Comparison of ENCODE assay signal across 12 mouse cellular contexts in genomic region chr1:185098195-185098974, GRCm38 (mm10).
A peak's percentile ranks its signal among the peaks of the same experiment; 100 is the strongest.
DNase-seq lines count a peak whose midpoint lies in the region; ATAC-seq lines count a peak whose summit lies in the region.
"Had no signal": no experiment of that assay in that cellular context is flagged by ENCODE, and none has a peak within 500 bp of the region (broad histone marks: within the 10 kb centered on the region; RNA-seq: fewer than 3 reads in every experiment).

No protein-coding gene starts in this region.

- peak overlapping the region; percentile 47 for H3K4me2 ChIP-seq in heart, embryonic 13.5 days
- peak overlapping the region; percentile 7 for H3K4me2 ChIP-seq in forebrain, embryonic 15.5 days (replicated peaks)
- peak overlapping the region; percentile 35 for H3K4me2 ChIP-seq in midbrain, embryonic 12.5 days (replicated peaks)

- H3K9ac ChIP-seq in heart, embryonic 13.5 days = 0 out of 2 replicates have a peak overlapping the region, but pooled peaks have one; percentile 25
- H3K9ac ChIP-seq in forebrain, embryonic 15.5 days (replicated peaks) = no peak overlapping the region
- 0 out of 2 replicates have a peak overlapping the region, but pooled peaks have one; percentile 3 for H3K9ac ChIP-seq in midbrain, embryonic 12.5 days (replicated peaks)
- H3K9ac ChIP-seq: liver, postnatal 0 days had no signal

- H3K4me1 ChIP-seq in heart, embryonic 13.5 days = peaks cover 21% of the 10 kb centered on the region
- peaks cover 17% of the 10 kb centered on the region for H3K4me1 ChIP-seq in forebrain, embryonic 15.5 days
- peaks cover 26% of the 10 kb centered on the region for H3K4me1 ChIP-seq in midbrain, embryonic 12.5 days

- DNase-seq in heart, adult 8-10 months (ENCODE audit: low spot score) = no peak
- peak; percentile 43 for DNase-seq in embryo, embryonic 11 days
- DNase-seq in urinary bladder, postnatal 36 days (ENCODE audit: low spot score in 2 of 2) = no peak
- DNase-seq in left cerebral cortex, postnatal 14 days (ENCODE audit: low spot score in 2 of 2) = no peak
- DNase-seq: cerebellum, adult 2 months; kidney, postnatal 14 days; liver, postnatal 0 days had no signal

- no peaks in the 10 kb centered on the region; the same call in 1 of the 2 replicates for H3K27me3 ChIP-seq in heart, embryonic 13.5 days (replicated peaks)
- H3K27me3 ChIP-seq in forebrain, embryonic 15.5 days = no peaks in the 10 kb centered on the region
- H3K27me3 ChIP-seq in midbrain, embryonic 12.5 days = no peaks in the 10 kb centered on the region; the same call in 1 of the 2 replicates

- 18% methylated on average over 17 of the region's 17 CpGs for WGBS in heart, embryonic 13.5 days
- 6% methylated on average over 17 of the region's 17 CpGs for WGBS in forebrain, embryonic 15.5 days
- WGBS in midbrain, embryonic 12.5 days = 3% methylated on average over 17 of the region's 17 CpGs

- H3K27ac ChIP-seq in heart, embryonic 13.5 days (replicated peaks) = peak overlapping the region; percentile 65
- H3K27ac ChIP-seq in forebrain, embryonic 15.5 days (replicated peaks) = 0 out of 2 replicates have a peak overlapping the region, but pooled peaks have one; percentile 2
- peak overlapping the region; percentile 82 for H3K27ac ChIP-seq in midbrain, embryonic 12.5 days (replicated peaks)

- H3K4me3 ChIP-seq in heart, embryonic 13.5 days = no peak overlapping the region
- H3K4me3 ChIP-seq in forebrain, embryonic 15.5 days = no peak overlapping the region
- no peak overlapping the region for H3K4me3 ChIP-seq in midbrain, embryonic 12.5 days
- H3K4me3 ChIP-seq: erythroblast, embryonic 14.5 days had no signal

- intact Hi-C loops in left cerebral cortex, postnatal 14 days (cut with DNase I) = no loop called here

- peaks cover 3% of the 10 kb centered on the region; the same call in 1 of the 2 replicates for H3K9me3 ChIP-seq in heart, embryonic 13.5 days
- no peaks in the 10 kb centered on the region for H3K9me3 ChIP-seq in forebrain, embryonic 15.5 days
- no peaks in the 10 kb centered on the region for H3K9me3 ChIP-seq in midbrain, embryonic 12.5 days

- no peaks in the 10 kb centered on the region for H3K36me3 ChIP-seq in heart, embryonic 13.5 days
- H3K36me3 ChIP-seq in forebrain, embryonic 15.5 days = no peaks in the 10 kb centered on the region
- H3K36me3 ChIP-seq in midbrain, embryonic 12.5 days = no peaks in the 10 kb centered on the region

- no peak for ATAC-seq in heart, embryonic 13.5 days (ENCODE audit: extremely low read depth, insufficient number of reproducible peaks, low FRiP score, low TSS enrichment)
- ATAC-seq in forebrain, embryonic 15.5 days (replicated peaks) = no peak
- ATAC-seq in midbrain, embryonic 12.5 days (ENCODE audit: low FRiP score, low read depth) = peak; percentile 48; the same call in 1 of the 2 replicates
- no peak for ATAC-seq in erythroid progenitor cell, adult 5-6 weeks (replicated peaks; ENCODE audit: low FRiP score, poor library complexity, severe bottlenecking)
- ATAC-seq: liver, postnatal 0 days had no signal

Comparison
In these comparisons a context has a peak if more than half of its experiments do, and no peak if none do; other contexts are left out.
1. H3K27ac ChIP-seq: peak in every context shown above with its lines; median percentile 82 in midbrain, embryonic 12.5 days; 65 in heart, embryonic 13.5 days; 2 in forebrain, embryonic 15.5 days.